Mouse (Mus musculus): ENCODE measurements around the gene Btbd7.

- TF ChIP-seq CTCF (IDR thresholded peaks at IDR 0.05) (no peak), EP300 (IDR thresholded peaks at IDR 0.05; ENCODE audit: insufficient read depth, low read depth, low read length) (no peak), POLR2A (IDR thresholded peaks at IDR 0.05; ENCODE audit: insufficient read depth, low read depth, low read length) (no peak)
These were observed 93.2 kb downstream of the Btbd7 start for GRCm38 (mm10) chr12:102784899-102785592.
